Mouse (Mus musculus) WW6 (cell line): ENCODE results near the gene Acads.
"Not testable (repeated sequence)": the region's sequence is repeated elsewhere in the genome, so short reads cannot be mapped to it uniquely, and the experiment has no call there.

Source experiments
- DNase-seq: peaks from one replicate; pipeline ENCODE4 v3.0.0-alpha.2; 2013; ENCODE audit warnings: low read depth, low spot score

The Acads gene

GRCm38 (mm10) chr5:115149675-115150459 is 30.7 kb upstream of the Acads start:
- no peak for DNase-seq

- DNase-seq, result not testable (repeated sequence)
Observed at GRCm38 (mm10) chr5:115148872-115149271, 29.7 kb upstream of the Acads start.

- no peak for DNase-seq
Observed at GRCm38 (mm10) chr5:115148378-115148777, 29.2 kb upstream of the Acads start.

- DNase-seq, result no peak
Observed at GRCm38 (mm10) chr5:115147388-115147787, 28.2 kb upstream of the Acads start.

GRCm38 (mm10) chr5:115146747-115147130 is 27.6 kb upstream of the Acads start:
- no peak for DNase-seq

- no peak for DNase-seq
Observed at GRCm38 (mm10) chr5:115145976-115146746, 27.0 kb upstream of the Acads start.

- DNase-seq, result no peak
Observed at GRCm38 (mm10) chr5:115145253-115145968, 26.3 kb upstream of the Acads start.

GRCm38 (mm10) chr5:115144471-115144870 is 25.3 kb upstream of the Acads start:
- DNase-seq, result no peak

- DNase-seq, result no peak
Observed at GRCm38 (mm10) chr5:115143552-115143951, 24.4 kb upstream of the Acads start.

- no peak for DNase-seq
Observed at GRCm38 (mm10) chr5:115142166-115142697, 23.1 kb upstream of the Acads start.

GRCm38 (mm10) chr5:115140726-115141125 is 21.6 kb upstream of the Acads start:
- no peak for DNase-seq

GRCm38 (mm10) chr5:115139124-115139523 is 20.0 kb upstream of the Acads start:
- no peak for DNase-seq

GRCm38 (mm10) chr5:115134234-115135165 is 15.4 kb upstream of the Acads start, which contains the start of gene Unc119b:
Gene Unc119b (minus strand): TSS chr5:115134975.
- DNase-seq, result peak; percentile 73

GRCm38 (mm10) chr5:115133358-115134066 is 14.4 kb upstream of the Acads start:
- DNase-seq, result no peak

- no peak for DNase-seq
Observed at GRCm38 (mm10) chr5:115132465-115132864, 13.3 kb upstream of the Acads start.

- DNase-seq, result no peak
Observed at GRCm38 (mm10) chr5:115129328-115129727, 10.2 kb upstream of the Acads start.

- no peak for DNase-seq
Observed at GRCm38 (mm10) chr5:115127421-115128179, 8.5 kb upstream of the Acads start.

- DNase-seq, result no peak
Observed at GRCm38 (mm10) chr5:115126578-115127312, 7.6 kb upstream of the Acads start.
